Mouse (Mus musculus) intestine, postnatal 0 days (tissue): ENCODE results near the gene Pax8. TPM values are rescaled to one million over a fixed set of nuclear protein-coding genes. Genes with fewer than 3 reads are reported as not detected.

Experiments
- ATAC-seq: fragments of 200-750 bp; cut with Nextera tagmentation; 2 replicates; pipeline ENCODE4 v1.8.0; 2017; ENCODE audit warnings: mild to moderate bottlenecking, moderate TSS enrichment, moderate library complexity
- H3K27ac ChIP-seq: fragments of 300-500 bp; sonication (generic); 2 replicates; pipeline ENCODE4 v1.5.1; 2014; ENCODE audit warnings: mild to moderate bottlenecking, low read depth, low read length, moderate library complexity
- H3K27me3 ChIP-seq: fragments of 300-500 bp; sonication (generic); replicated peaks from 2 replicates; pipeline ENCODE4 v1.6.1; 2014; ENCODE audit warnings: low read length, mixed read lengths; ENCODE audit not compliant: control insufficient read depth, insufficient read depth
- H3K36me3 ChIP-seq: fragments of 300-500 bp; sonication (generic); 2 replicates; pipeline ENCODE4 v1.6.1; 2014; ENCODE audit warnings: mild to moderate bottlenecking, moderate library complexity; ENCODE audit not compliant: control insufficient read depth, insufficient read depth
- H3K4me1 ChIP-seq: fragments of 300-500 bp; sonication (generic); replicated peaks from 2 replicates; pipeline ENCODE4 v1.6.1; 2014; ENCODE audit warnings: antibody characterized with exemption, low read length, mixed read lengths; ENCODE audit not compliant: control insufficient read depth, insufficient read depth
- H3K4me2 ChIP-seq: fragments of 300-500 bp; sonication (generic); replicated peaks from 2 replicates; pipeline ENCODE4 v1.6.1; 2014; ENCODE audit warnings: low read depth, mild to moderate bottlenecking, moderate library complexity
- H3K4me3 ChIP-seq: fragments of 300-500 bp; sonication (generic); 2 replicates; pipeline ENCODE4 v1.5.1; 2014; ENCODE audit warnings: low read depth, low read length
- H3K9ac ChIP-seq: fragments of 300-500 bp; sonication (generic); 2 replicates; pipeline ENCODE4 v1.6.1; 2014; ENCODE audit warnings: mild to moderate bottlenecking, low read depth, low read length
- H3K9me3 ChIP-seq: fragments of 300-500 bp; sonication (generic); 2 replicates; pipeline ENCODE4 v1.6.1; 2016; ENCODE audit warnings: mixed run types; ENCODE audit not compliant: control insufficient read depth
- CTCF ChIP-seq: sonication (generic); IDR thresholded peaks from 2 replicates; pipeline ENCODE4 v1.5.1; 2016; ENCODE audit warnings: low read depth, mild to moderate bottlenecking, control low read depth, antibody characterized with exemption, moderate library complexity
- WGBS: fragments of 180-500 bp; shearing (Covaris S2); extraction: QIAGEN DNeasy Blood & Tissue Kit; methylation state at CpG from one replicate; pipeline ENCODE4 v1.1.7; 2014; 5-methylcytosine and 5-hydroxymethylcytosine counted together
- polyA plus RNA-seq: library from polyadenylated mRNA; unstranded; fragments of >200 nt; fragmentation: Nextera tagmentation; extraction: Ambion mirVana; gene quantifications from 2 replicates; pipeline ENCODE4 v1.2.1, GENCODE M21; 2015

The Pax8 gene
- polyA plus RNA-seq, 1 experiment from 2014 or later = 0.52 TPM

DNA sequence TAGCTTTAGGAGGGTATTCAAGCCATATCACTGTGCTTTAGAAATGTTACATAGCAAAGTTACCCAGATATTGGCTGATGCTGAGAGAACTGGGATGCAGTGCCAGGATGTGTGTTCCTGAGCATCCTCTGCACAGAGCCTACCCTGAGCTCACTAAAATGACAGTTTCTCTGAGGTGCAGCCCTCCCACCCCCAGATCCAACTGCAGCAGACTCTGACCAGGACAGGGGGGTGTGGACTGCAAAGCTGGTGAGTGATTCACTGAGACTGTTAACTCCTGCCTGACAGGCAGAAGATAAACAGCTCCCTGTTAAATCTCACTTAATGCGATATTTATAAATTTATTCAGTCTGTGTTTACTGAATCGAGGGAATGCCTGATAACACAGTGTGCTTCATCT lies 25.5 kb upstream of the Pax8 start:
- no peak for ATAC-seq
- Histone ChIP-seq H3K4me3 (no peak overlapping the region), H3K36me3 (no peaks in the 10 kb centered on the region), H3K4me2 (no peak overlapping the region), H3K4me1 (no peaks in the 10 kb centered on the region), H3K9me3 (no peaks in the 10 kb centered on the region), H3K27me3 (no peaks in the 10 kb centered on the region), H3K9ac (no peak overlapping the region), H3K27ac (no peak overlapping the region)
- no peak for TF ChIP-seq CTCF
- 43% methylated on average over 2 of the region's 2 CpGs for WGBS

GRCm38 (mm10) chr2:24490564-24490963 lies 15.2 kb upstream of the Pax8 start:
- peak; percentile 81 for TF ChIP-seq CTCF
- ATAC-seq = 0 out of 2 replicates have a peak, but pooled peaks have one; percentile 33
- H3K9me3 ChIP-seq = no peaks in the 10 kb centered on the region
- WGBS = 36% methylated on average over 6 of the region's 6 CpGs
- H3K9ac ChIP-seq = no peak overlapping the region
- H3K27ac ChIP-seq = no peak overlapping the region
- no peaks in the 10 kb centered on the region for H3K4me1 ChIP-seq
- no peaks in the 10 kb centered on the region for H3K27me3 ChIP-seq
- H3K4me2 ChIP-seq = no peak overlapping the region
- no peak overlapping the region for H3K4me3 ChIP-seq
- H3K36me3 ChIP-seq = no peaks in the 10 kb centered on the region

- Histone ChIP-seq H3K9ac (no peak overlapping the region), H3K27ac (no peak overlapping the region), H3K4me1 (no peaks in the 10 kb centered on the region), H3K27me3 (no peaks in the 10 kb centered on the region), H3K4me3 (no peak overlapping the region), H3K9me3 (no peaks in the 10 kb centered on the region), H3K4me2 (no peak overlapping the region), H3K36me3 (no peaks in the 10 kb centered on the region)
- 62% methylated on average over 3 of the region's 3 CpGs for WGBS
- TF ChIP-seq CTCF = no peak
- no peak for ATAC-seq
Observed at GRCm38 (mm10) chr2:24488660-24489059, 13.3 kb upstream of the Pax8 start.

GRCm38 (mm10) chr2:24487056-24487825 lies 11.8 kb upstream of the Pax8 start:
- Histone ChIP-seq H3K27me3 (no peaks in the 10 kb centered on the region), H3K4me2 (no peak overlapping the region), H3K9me3 (no peaks in the 10 kb centered on the region), H3K4me1 (no peaks in the 10 kb centered on the region), H3K36me3 (no peaks in the 10 kb centered on the region), H3K4me3 (no peak overlapping the region), H3K27ac (no peak overlapping the region), H3K9ac (no peak overlapping the region)
- no peak for TF ChIP-seq CTCF
- ATAC-seq = no peak
- 59% methylated on average over 4 of the region's 4 CpGs for WGBS

DNA sequence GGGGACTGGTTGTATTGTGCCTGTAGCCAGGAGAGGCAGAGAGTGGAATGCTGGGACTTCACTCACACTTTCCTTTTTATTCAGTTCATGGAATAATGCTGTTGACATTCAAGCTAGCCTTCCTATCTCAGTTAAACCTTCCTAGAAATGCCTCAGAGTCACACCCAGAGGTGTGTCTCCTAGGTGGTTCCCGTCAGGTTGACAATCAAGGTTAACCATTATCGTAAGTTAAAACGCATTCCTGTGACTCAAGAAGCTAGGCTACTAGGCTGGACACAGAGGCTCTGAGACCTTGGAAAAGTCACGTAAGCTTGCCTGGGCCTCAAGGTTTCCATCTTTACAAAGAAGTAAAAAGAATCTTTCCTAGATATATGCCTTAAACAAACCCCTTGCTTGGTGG lies 10.0 kb upstream of the Pax8 start:
- H3K27ac ChIP-seq = no peak overlapping the region
- WGBS = 46% methylated on average over 4 of the region's 4 CpGs
- no peak overlapping the region for H3K9ac ChIP-seq
- TF ChIP-seq CTCF = no peak
- no peak overlapping the region for H3K4me2 ChIP-seq
- H3K4me1 ChIP-seq = no peaks in the 10 kb centered on the region
- no peak for ATAC-seq
- no peaks in the 10 kb centered on the region for H3K27me3 ChIP-seq
- no peaks in the 10 kb centered on the region for H3K36me3 ChIP-seq
- H3K4me3 ChIP-seq = no peak overlapping the region
- no peaks in the 10 kb centered on the region for H3K9me3 ChIP-seq

- no peak overlapping the region for H3K27ac ChIP-seq
- no peak overlapping the region for H3K4me3 ChIP-seq
- H3K4me2 ChIP-seq = no peak overlapping the region
- no peaks in the 10 kb centered on the region for H3K36me3 ChIP-seq
- no peak overlapping the region for H3K9ac ChIP-seq
- H3K9me3 ChIP-seq = no peaks in the 10 kb centered on the region
- 0 out of 2 replicates have a peak, but pooled peaks cover 6% of the 10 kb centered on the region for H3K4me1 ChIP-seq
- ATAC-seq = no peak
- peaks cover 11% of the 10 kb centered on the region for H3K27me3 ChIP-seq
- WGBS = 47% methylated on average over 2 of the region's 2 CpGs
- no peak for TF ChIP-seq CTCF
Observed at GRCm38 (mm10) chr2:24479906-24480305, 4.5 kb upstream of the Pax8 start.
